Mouse (Mus musculus) frontal cortex, postnatal 36 days (tissue): Measurements from ENCODE around the gene Degs2.

Source experiments
- DNase-seq, 2 experiments: peaks; one replicate each; pipeline ENCODE4 v3.0.0; 2022; ENCODE audit warnings: low spot score in 2 of 2

The Degs2 gene

GRCm38 (mm10) chr12:108700037-108700436, 2.1 kb downstream of the Degs2 start:
- no peak for DNase-seq

GRCm38 (mm10) chr12:108699576-108699975, 2.5 kb downstream of the Degs2 start:
- DNase-seq, result no peak

GRCm38 (mm10) chr12:108698697-108699471, 3.2 kb downstream of the Degs2 start:
- no peak for DNase-seq

- DNase-seq, result no peak
Measured at GRCm38 (mm10) chr12:108694223-108694622, 7.9 kb downstream of the Degs2 start.

- DNase-seq, result no peak
Measured at GRCm38 (mm10) chr12:108693592-108693991, 8.5 kb downstream of the Degs2 start.

- DNase-seq, result no peak
Measured at GRCm38 (mm10) chr12:108690529-108690928, 11.6 kb downstream of the Degs2 start.

GRCm38 (mm10) chr12:108689167-108689566, 12.9 kb downstream of the Degs2 start:
- no peak for DNase-seq

- DNase-seq, result no peak
Measured at GRCm38 (mm10) chr12:108686926-108687325, 15.2 kb downstream of the Degs2 start.

- DNase-seq, result no peak
Measured at GRCm38 (mm10) chr12:108686463-108686862, 15.7 kb downstream of the Degs2 start.

- peak in 1 of 2 experiments; percentile 26 for DNase-seq
Measured at GRCm38 (mm10) chr12:108682240-108683023, 19.7 kb downstream of the Degs2 start.

GRCm38 (mm10) chr12:108680861-108681260, 21.3 kb downstream of the Degs2 start:
- DNase-seq, result no peak

- no peak for DNase-seq
Measured at GRCm38 (mm10) chr12:108678366-108678765, 23.7 kb downstream of the Degs2 start.

GRCm38 (mm10) chr12:108677116-108677515, 25.0 kb downstream of the Degs2 start:
- no peak for DNase-seq

- DNase-seq, result no peak
Measured at GRCm38 (mm10) chr12:108675614-108676401, 26.3 kb downstream of the Degs2 start.

- DNase-seq, result no peak
Measured at GRCm38 (mm10) chr12:108674916-108675315, 27.2 kb downstream of the Degs2 start.

GRCm38 (mm10) chr12:108674502-108674901, 27.6 kb downstream of the Degs2 start:
- peak; percentile 44 to 75 for DNase-seq

- no peak for DNase-seq
Measured at GRCm38 (mm10) chr12:108673546-108673945, 28.6 kb downstream of the Degs2 start.

- no peak for DNase-seq
Measured at GRCm38 (mm10) chr12:108672908-108673307, 29.2 kb downstream of the Degs2 start.

- DNase-seq, result no peak
Measured at GRCm38 (mm10) chr12:108671541-108671940, 30.6 kb downstream of the Degs2 start.

GRCm38 (mm10) chr12:108668606-108669235, 33.4 kb downstream of the Degs2 start:
- DNase-seq, result no peak

- no peak for DNase-seq
Measured at GRCm38 (mm10) chr12:108657350-108657749, 44.8 kb downstream of the Degs2 start.
